Mouse (Mus musculus) C2C12 (cell line): Measurements from ENCODE around the gene Mlh1.

ENCODE experiments used
- CEBPB ChIP-seq: IDR thresholded peaks from one replicate; pipeline ENCODE4 v1.6.1; 2011; ENCODE audit warnings: low read depth, mild to moderate bottlenecking, control low read depth, moderate library complexity
- CTCF ChIP-seq: IDR thresholded peaks from one replicate; pipeline ENCODE4 v1.5.1; 2011; ENCODE audit not compliant: control insufficient read depth, insufficient read depth, insufficient read length
- MAX ChIP-seq: IDR thresholded peaks from one replicate; pipeline ENCODE4 v1.6.1; 2011; ENCODE audit warnings: mild to moderate bottlenecking, control low read depth
- MYOD1 ChIP-seq: IDR thresholded peaks from one replicate; pipeline ENCODE4 v1.6.1; 2011; ENCODE audit warnings: low read depth; ENCODE audit not compliant: control insufficient read depth, insufficient read length
- MYOG ChIP-seq: IDR thresholded peaks from one replicate; pipeline ENCODE4 v1.6.1; 2011; ENCODE audit not compliant: control insufficient read depth, insufficient read length; ENCODE audit errors: extremely low read depth
- USF1 ChIP-seq: IDR thresholded peaks from one replicate; pipeline ENCODE4 v1.6.1; 2011; ENCODE audit warnings: low read depth, mild to moderate bottlenecking, control low read depth, moderate library complexity

GRCm38 (mm10) chr9:111285676-111286075 lies 14.1 kb upstream of the Mlh1 start:
- TF ChIP-seq CTCF, result no peak
- TF ChIP-seq MYOG, result no peak
- no peak for TF ChIP-seq CEBPB
- TF ChIP-seq USF1, result no peak
- no peak for TF ChIP-seq MAX
- no peak for TF ChIP-seq MYOD1
